Mouse (Mus musculus) inflammation-experienced regulatory T-cells (primary cell): ENCODE data around the gene Stam2. TPM values are rescaled to one million over a fixed set of nuclear protein-coding genes. Genes with fewer than 3 reads are reported as not detected.

Experiments
- polyA plus RNA-seq, 2 experiments: library from polyadenylated mRNA; unstranded; fragments of 100-300 nt; shearing (Covaris generic); gene quantifications; one replicate each; pipeline ENCODE4 v1.2.1; 2017

Stam2 gene
- polyA plus RNA-seq = 10 to 100 TPM; 27.6 to 39.5 TPM

DNA sequence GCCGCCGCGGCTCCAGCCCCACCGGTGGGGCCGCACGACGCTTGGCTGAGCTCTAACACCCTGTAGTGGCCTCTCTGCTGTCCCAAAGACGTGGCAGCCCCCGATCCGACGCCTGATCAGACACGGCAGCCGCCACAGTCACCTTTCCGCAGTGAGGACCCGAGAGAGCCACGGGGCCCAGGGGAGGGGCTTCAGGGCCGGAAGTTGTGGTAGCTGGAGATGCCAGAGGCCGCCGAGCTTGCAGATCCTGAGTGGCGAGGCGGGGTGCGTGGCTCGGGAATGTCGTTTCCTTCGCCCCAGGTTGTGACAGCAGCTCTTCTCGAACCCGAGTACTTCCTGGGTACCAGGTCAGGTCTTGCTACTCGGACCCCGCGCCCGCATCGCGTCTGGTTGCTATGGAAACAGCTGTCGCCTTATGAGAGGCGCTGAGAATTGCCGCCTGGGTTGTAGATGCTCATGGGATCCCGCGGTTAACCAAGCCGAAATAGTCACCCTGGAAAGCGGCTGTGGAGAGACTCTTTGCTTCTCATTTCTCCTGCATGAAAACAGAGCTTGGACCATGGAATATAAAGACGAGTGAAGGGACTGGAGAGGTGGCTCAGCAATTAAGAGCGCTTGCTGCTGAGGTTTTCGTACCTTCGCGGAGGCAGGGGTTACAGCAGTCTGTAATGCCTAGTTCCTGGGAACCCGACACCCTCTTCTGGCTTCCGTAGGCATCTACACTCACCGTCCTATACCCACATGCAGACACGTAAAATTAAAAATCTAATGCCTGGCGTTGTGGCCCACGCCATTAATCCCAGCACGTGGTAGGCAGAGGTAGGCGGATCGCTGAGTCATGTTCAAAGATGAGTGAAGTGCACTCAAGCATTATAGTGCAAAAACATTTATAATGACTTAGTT, at the start of gene Stam2:
Gene Stam2, minus strand, starts transcription at position 26 of the 903 bp plus-strand sequence.

DNA sequence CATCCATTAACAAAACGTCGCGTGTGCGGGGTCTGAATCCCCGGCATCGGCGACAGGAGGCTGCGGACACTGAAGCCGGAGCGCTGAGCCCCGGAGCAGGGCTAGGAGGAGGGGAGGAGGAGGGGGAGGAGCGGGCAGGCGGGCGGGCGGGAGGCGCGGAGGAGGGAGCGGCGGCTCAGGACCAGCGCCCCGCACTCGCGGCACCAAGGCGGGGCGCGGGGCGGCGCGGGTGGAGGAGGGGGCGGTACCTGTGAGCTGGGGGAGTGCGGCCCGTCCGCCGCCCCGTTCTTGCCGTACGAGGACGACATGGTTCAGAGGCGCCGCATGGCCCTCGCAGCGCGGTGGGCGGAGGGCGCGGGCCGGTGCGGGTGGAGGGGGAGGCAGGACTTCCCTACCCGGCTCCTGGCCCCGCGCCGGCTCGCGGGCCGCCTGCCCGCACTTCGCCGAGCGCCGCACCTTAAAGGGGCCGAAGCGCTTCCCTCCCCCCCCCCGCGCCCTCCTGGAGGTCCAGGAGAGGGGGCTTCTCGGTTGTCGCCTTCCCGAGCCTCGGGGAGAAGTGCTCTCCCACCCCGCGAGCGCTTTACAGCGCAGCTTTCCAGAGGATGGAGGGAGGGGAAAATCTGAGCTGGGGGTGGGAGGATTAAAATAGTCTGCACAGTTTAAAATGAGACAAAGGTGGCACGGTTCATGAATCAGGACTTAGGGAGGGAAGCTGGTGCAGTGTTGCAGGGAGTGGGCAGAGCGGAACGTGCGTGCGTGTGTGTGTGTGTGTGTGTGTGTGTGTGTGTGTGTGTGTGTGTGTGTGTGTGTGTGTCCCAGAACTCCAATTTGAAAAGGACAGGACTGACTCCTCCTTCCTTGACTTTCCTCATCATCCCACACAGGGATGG, 65.8 kb downstream of the Stam2 start, which contains the start of gene Cacnb4:
Gene Cacnb4, minus strand, starts transcription at position 809 of the 890 bp plus-strand sequence.

Other genes starting within 250 kb of the Stam2 start
- gene Cacnb4, start 65.5 kb downstream of the Stam2 start, polyA plus RNA-seq = under 1 TPM; 0.13 to 0.35 TPM
- gene Fmnl2, start 115.6 kb upstream of the Stam2 start, polyA plus RNA-seq = under 1 TPM in 1 of 2 experiments, not detected in 1; 0.48 TPM